Mouse (Mus musculus) brain, embryonic 14.5 days (tissue): ENCODE results near the gene Sh2d6.

Experiments used
- CTCF ChIP-seq: fragments of 200-500 bp; IDR thresholded peaks from 2 replicates; pipeline ENCODE4 v1.5.1; 2012; ENCODE audit warnings: inconsistent platforms, mild to moderate bottlenecking, moderate library complexity, borderline replicate concordance; ENCODE audit not compliant: insufficient read depth, insufficient read length; ENCODE audit errors: extremely low read depth
- POLR2A ChIP-seq: fragments of 200-500 bp; IDR thresholded peaks from 2 replicates; pipeline ENCODE4 v1.6.1; 2012; ENCODE audit warnings: mild to moderate bottlenecking, inconsistent platforms, borderline replicate concordance; ENCODE audit not compliant: poor library complexity, insufficient read depth, insufficient read length, severe bottlenecking; ENCODE audit errors: extremely low read depth

- TF ChIP-seq CTCF: no peak
- TF ChIP-seq POLR2A: no peak
Observed at GRCm38 (mm10) chr6:72486307-72486706, 35.2 kb downstream of the Sh2d6 start.
